Mouse (Mus musculus) G1E (cell line): Measurements from ENCODE around the gene Neb.

Experiments
- CTCF ChIP-seq: IDR thresholded peaks from 2 replicates; pipeline ENCODE4 v1.5.1; 2012; ENCODE audit warnings: low read depth, low read length, inconsistent platforms, mixed read lengths
- GATA1 ChIP-seq: IDR thresholded peaks from 2 replicates; pipeline ENCODE4 v1.6.1; 2012; ENCODE audit warnings: borderline replicate concordance, low read length, inconsistent platforms, mixed read lengths
- GATA2 ChIP-seq: IDR thresholded peaks from 2 replicates; pipeline ENCODE4 v1.6.1; 2012; ENCODE audit warnings: low read depth, low read length, inconsistent platforms, borderline replicate concordance
- TAL1 ChIP-seq: conservative IDR thresholded peaks from 2 replicates; pipeline ENCODE4 v1.6.1; 2012; ENCODE audit warnings: low read depth, low read length, inconsistent platforms, mixed read lengths

GRCm38 (mm10) chr2:52169243-52170005 is 208.8 kb downstream of the Neb start:
- TF ChIP-seq CTCF (no peak), GATA1 (no peak), GATA2 (no peak), TAL1 (no peak)
